Mouse (Mus musculus): ENCODE results near the gene Prpf39. TPM values are rescaled to one million over a fixed set of nuclear protein-coding genes. Genes with fewer than 3 reads are reported as not detected.

Prpf39 gene
- 40.0 and 46.5 TPM in 2 replicates for polyA plus RNA-seq (2014; fragmentation: Nextera tagmentation; extraction: Ambion mirVana)

GRCm38 (mm10) chr12:65036190-65036870 is at the start of gene Prpf39:
TSS of gene Prpf39 (plus strand) at chr12:65036333.
- H3K4me3 ChIP-seq (ENCODE audit: low read depth, low read length) = peak within 1 kb of the TSS; percentile 92
- no peaks in the 10 kb centered on the region for H3K36me3 ChIP-seq (ENCODE audit: control insufficient read depth, insufficient read depth, low read length)
- peaks cover 10% of the 10 kb centered on the region for H3K4me1 ChIP-seq (ENCODE audit: control insufficient read depth, insufficient read depth, low read length)
- under 1% methylated on average over 59 of the region's 65 CpGs for WGBS (ENCODE audit: insufficient replicate concordance)
- H3K27me3 ChIP-seq (ENCODE audit: control insufficient read depth, insufficient read depth, low read length) = no peaks in the 10 kb centered on the region
- H3K9me3 ChIP-seq (replicated peaks; ENCODE audit: control insufficient read depth, low read length) = no peaks in the 10 kb centered on the region
- H3K27ac ChIP-seq (ENCODE audit: low read depth, low read length) = peak within 1 kb of the TSS; percentile 87
- ATAC-seq (replicated peaks; ENCODE audit: insufficient number of reproducible peaks, low FRiP score, low TSS enrichment) = peak; percentile 95
- H3K9ac ChIP-seq (ENCODE audit: low read depth, low read length) = peak within 1 kb of the TSS; percentile 91
- H3K4me2 ChIP-seq = peak within 1 kb of the TSS; percentile 71

- Histone ChIP-seq H3K9me3 (replicated peaks; ENCODE audit: control insufficient read depth, low read length) (no peaks in the 10 kb centered on the region), H3K36me3 (ENCODE audit: control insufficient read depth, insufficient read depth, low read length) (peaks cover 29% of the 10 kb centered on the region), H3K9ac (ENCODE audit: low read depth, low read length) (no peak overlapping the region), H3K4me2 (no peak overlapping the region), H3K4me3 (ENCODE audit: low read depth, low read length) (no peak overlapping the region), H3K27me3 (ENCODE audit: control insufficient read depth, insufficient read depth, low read length) (no peaks in the 10 kb centered on the region), H3K4me1 (ENCODE audit: control insufficient read depth, insufficient read depth, low read length) (no peaks in the 10 kb centered on the region), H3K27ac (ENCODE audit: low read depth, low read length) (no peak overlapping the region)
- ATAC-seq (replicated peaks; ENCODE audit: insufficient number of reproducible peaks, low FRiP score, low TSS enrichment) = no peak
- 88% methylated on average over 3 of the region's 3 CpGs for WGBS (ENCODE audit: insufficient replicate concordance)
Measured at GRCm38 (mm10) chr12:65007725-65008124, 28.4 kb upstream of the Prpf39 start.

- no peaks in the 10 kb centered on the region for H3K27me3 ChIP-seq (ENCODE audit: control insufficient read depth, insufficient read depth, low read length)
- H3K4me1 ChIP-seq (ENCODE audit: control insufficient read depth, insufficient read depth, low read length) = no peaks in the 10 kb centered on the region
- no peak overlapping the region for H3K9ac ChIP-seq (ENCODE audit: low read depth, low read length)
- no peaks in the 10 kb centered on the region for H3K9me3 ChIP-seq (replicated peaks; ENCODE audit: control insufficient read depth, low read length)
- WGBS (ENCODE audit: insufficient replicate concordance) = 96% methylated on average over 6 of the region's 6 CpGs
- H3K27ac ChIP-seq (ENCODE audit: low read depth, low read length) = no peak overlapping the region
- no peak for ATAC-seq (replicated peaks; ENCODE audit: insufficient number of reproducible peaks, low FRiP score, low TSS enrichment)
- no peak overlapping the region for H3K4me2 ChIP-seq
- H3K36me3 ChIP-seq (ENCODE audit: control insufficient read depth, insufficient read depth, low read length) = no peaks in the 10 kb centered on the region
- no peak overlapping the region for H3K4me3 ChIP-seq (ENCODE audit: low read depth, low read length)
Measured at GRCm38 (mm10) chr12:65022842-65023241, 13.3 kb upstream of the Prpf39 start.

GRCm38 (mm10) chr12:65035839-65036189 is 319 bp upstream of the Prpf39 start:
- peak overlapping the region; percentile 92 for H3K4me3 ChIP-seq (ENCODE audit: low read depth, low read length)
- H3K27me3 ChIP-seq (ENCODE audit: control insufficient read depth, insufficient read depth, low read length) = no peaks in the 10 kb centered on the region
- H3K27ac ChIP-seq (ENCODE audit: low read depth, low read length) = peak overlapping the region; percentile 87; the same call in 1 of the 2 replicates
- H3K9me3 ChIP-seq (replicated peaks; ENCODE audit: control insufficient read depth, low read length) = no peaks in the 10 kb centered on the region
- H3K4me2 ChIP-seq = peak overlapping the region; percentile 71
- no peaks in the 10 kb centered on the region for H3K36me3 ChIP-seq (ENCODE audit: control insufficient read depth, insufficient read depth, low read length)
- WGBS (ENCODE audit: insufficient replicate concordance) = 52% methylated on average over 8 of the region's 8 CpGs
- H3K9ac ChIP-seq (ENCODE audit: low read depth, low read length) = peak overlapping the region; percentile 91; the same call in 1 of the 2 replicates
- ATAC-seq (replicated peaks; ENCODE audit: insufficient number of reproducible peaks, low FRiP score, low TSS enrichment) = no peak
- peaks cover 10% of the 10 kb centered on the region for H3K4me1 ChIP-seq (ENCODE audit: control insufficient read depth, insufficient read depth, low read length)

GRCm38 (mm10) chr12:65036892-65037545 is 886 bp downstream of the Prpf39 start:
- H3K27ac ChIP-seq (ENCODE audit: low read depth, low read length) = no peak overlapping the region; the same call in 1 of the 2 replicates
- peak overlapping the region; percentile 92 for H3K4me3 ChIP-seq (ENCODE audit: low read depth, low read length)
- peak overlapping the region; percentile 91 for H3K9ac ChIP-seq (ENCODE audit: low read depth, low read length)
- no peak; the same call in 1 of the 2 replicates for ATAC-seq (replicated peaks; ENCODE audit: insufficient number of reproducible peaks, low FRiP score, low TSS enrichment)
- H3K4me1 ChIP-seq (ENCODE audit: control insufficient read depth, insufficient read depth, low read length) = peaks cover 10% of the 10 kb centered on the region
- H3K9me3 ChIP-seq (replicated peaks; ENCODE audit: control insufficient read depth, low read length) = no peaks in the 10 kb centered on the region
- H3K4me2 ChIP-seq = peak overlapping the region; percentile 71
- H3K27me3 ChIP-seq (ENCODE audit: control insufficient read depth, insufficient read depth, low read length) = no peaks in the 10 kb centered on the region
- 14% methylated on average over 18 of the region's 18 CpGs for WGBS (ENCODE audit: insufficient replicate concordance)
- H3K36me3 ChIP-seq (ENCODE audit: control insufficient read depth, insufficient read depth, low read length) = no peaks in the 10 kb centered on the region

- Histone ChIP-seq H3K4me2 (peak overlapping the region; percentile 71), H3K9me3 (replicated peaks; ENCODE audit: control insufficient read depth, low read length) (no peaks in the 10 kb centered on the region), H3K4me3 (ENCODE audit: low read depth, low read length) (peak overlapping the region; percentile 92), H3K27me3 (ENCODE audit: control insufficient read depth, insufficient read depth, low read length) (no peaks in the 10 kb centered on the region), H3K9ac (ENCODE audit: low read depth, low read length) (no peak overlapping the region), H3K4me1 (ENCODE audit: control insufficient read depth, insufficient read depth, low read length) (peaks cover 10% of the 10 kb centered on the region), H3K27ac (ENCODE audit: low read depth, low read length) (no peak overlapping the region), H3K36me3 (ENCODE audit: control insufficient read depth, insufficient read depth, low read length) (no peaks in the 10 kb centered on the region)
- WGBS (ENCODE audit: insufficient replicate concordance) = 33% methylated on average over 4 of the region's 4 CpGs
- ATAC-seq (replicated peaks; ENCODE audit: insufficient number of reproducible peaks, low FRiP score, low TSS enrichment) = no peak
Measured at GRCm38 (mm10) chr12:65037546-65037937, 1.4 kb downstream of the Prpf39 start.

- ATAC-seq (replicated peaks; ENCODE audit: insufficient number of reproducible peaks, low FRiP score, low TSS enrichment) = no peak
- Histone ChIP-seq H3K4me3 (ENCODE audit: low read depth, low read length) (no peak overlapping the region), H3K4me2 (no peak overlapping the region), H3K27ac (ENCODE audit: low read depth, low read length) (no peak overlapping the region), H3K36me3 (ENCODE audit: control insufficient read depth, insufficient read depth, low read length) (peaks cover 10% of the 10 kb centered on the region), H3K27me3 (ENCODE audit: control insufficient read depth, insufficient read depth, low read length) (no peaks in the 10 kb centered on the region), H3K9me3 (replicated peaks; ENCODE audit: control insufficient read depth, low read length) (no peaks in the 10 kb centered on the region), H3K4me1 (ENCODE audit: control insufficient read depth, insufficient read depth, low read length) (no peaks in the 10 kb centered on the region), H3K9ac (ENCODE audit: low read depth, low read length) (no peak overlapping the region)
Measured at GRCm38 (mm10) chr12:65048799-65049198, 12.7 kb downstream of the Prpf39 start.

GRCm38 (mm10) chr12:65058203-65058602 is 22.1 kb downstream of the Prpf39 start:
- Histone ChIP-seq H3K4me2 (no peak overlapping the region), H3K27ac (ENCODE audit: low read depth, low read length) (no peak overlapping the region), H3K27me3 (ENCODE audit: control insufficient read depth, insufficient read depth, low read length) (no peaks in the 10 kb centered on the region), H3K36me3 (ENCODE audit: control insufficient read depth, insufficient read depth, low read length) (peaks cover 20% of the 10 kb centered on the region), H3K9me3 (replicated peaks; ENCODE audit: control insufficient read depth, low read length) (no peaks in the 10 kb centered on the region), H3K4me3 (ENCODE audit: low read depth, low read length) (no peak overlapping the region), H3K9ac (ENCODE audit: low read depth, low read length) (no peak overlapping the region), H3K4me1 (ENCODE audit: control insufficient read depth, insufficient read depth, low read length) (no peaks in the 10 kb centered on the region)
- WGBS (ENCODE audit: insufficient replicate concordance) = 80% methylated on average over 2 of the region's 2 CpGs
- no peak for ATAC-seq (replicated peaks; ENCODE audit: insufficient number of reproducible peaks, low FRiP score, low TSS enrichment)

GRCm38 (mm10) chr12:65061082-65061481 is 24.9 kb downstream of the Prpf39 start:
- Histone ChIP-seq H3K9me3 (replicated peaks; ENCODE audit: control insufficient read depth, low read length) (no peaks in the 10 kb centered on the region), H3K36me3 (ENCODE audit: control insufficient read depth, insufficient read depth, low read length) (peaks cover 16% of the 10 kb centered on the region), H3K9ac (ENCODE audit: low read depth, low read length) (no peak overlapping the region), H3K4me2 (no peak overlapping the region), H3K4me3 (ENCODE audit: low read depth, low read length) (no peak overlapping the region), H3K27ac (ENCODE audit: low read depth, low read length) (no peak overlapping the region), H3K4me1 (ENCODE audit: control insufficient read depth, insufficient read depth, low read length) (no peaks in the 10 kb centered on the region), H3K27me3 (ENCODE audit: control insufficient read depth, insufficient read depth, low read length) (no peaks in the 10 kb centered on the region)
- no peak for ATAC-seq (replicated peaks; ENCODE audit: insufficient number of reproducible peaks, low FRiP score, low TSS enrichment)
